Mouse (Mus musculus): ENCODE data around the gene Slc12a9. TPM values are rescaled to one million over a fixed set of nuclear protein-coding genes. Genes with fewer than 3 reads are reported as not detected.

The Slc12a9 gene
- total and polyA plus RNA-seq, 2 experiments = 4.7 to 20.3 TPM

GRCm38 (mm10) chr5:137304816-137305215 is 28.6 kb downstream of the Slc12a9 start:
- Histone ChIP-seq H3K27me3 (ENCODE audit: control insufficient read depth, insufficient read depth, low read length) (no peaks in the 10 kb centered on the region), H3K36me3 (ENCODE audit: control insufficient read depth, insufficient read depth, low read length) (peaks cover 14% of the 10 kb centered on the region), H3K9ac (ENCODE audit: low read depth, low read length) (no peak overlapping the region), H3K79me2 (ENCODE audit: control insufficient read depth, insufficient read depth, low read length) (peaks cover 18% of the 10 kb centered on the region; the same call in 1 of the 2 replicates), H3K4me1 (ENCODE audit: control insufficient read depth, insufficient read depth, low read length) (peaks cover 6% of the 10 kb centered on the region), H3K4me3 (ENCODE audit: insufficient read depth, low read depth, low read length) (no peak overlapping the region), H3K27ac (replicated peaks; ENCODE audit: insufficient read depth, low read depth, low read length) (no peak overlapping the region)
- WGBS = 83% methylated on average over 4 of the region's 4 CpGs
- no peak for DNase-seq (ENCODE audit: extremely low read depth, low read depth, low spot score)
- TF ChIP-seq POLR2A (IDR thresholded peaks at IDR 0.05; ENCODE audit: extremely low read depth, insufficient read depth, low read length) = no peak
- no peak for TF ChIP-seq CTCF (IDR thresholded peaks at IDR 0.05; ENCODE audit: low read depth, low read length)

- WGBS = 79% methylated on average over 3 of the region's 3 CpGs
- Histone ChIP-seq H3K4me1 (ENCODE audit: control insufficient read depth, insufficient read depth, low read length) (peaks cover 6% of the 10 kb centered on the region), H3K9ac (ENCODE audit: low read depth, low read length) (no peak overlapping the region)
These were observed 29.2 kb downstream of the Slc12a9 start for GRCm38 (mm10) chr5:137304165-137304564.

GRCm38 (mm10) chr5:137303609-137304008 is 29.8 kb downstream of the Slc12a9 start:
- DNase-seq (ENCODE audit: extremely low read depth, low read depth, low spot score) = no peak
- peaks cover 22% of the 10 kb centered on the region for H3K36me3 ChIP-seq (ENCODE audit: control insufficient read depth, insufficient read depth, low read length)
- H3K27ac ChIP-seq (replicated peaks; ENCODE audit: insufficient read depth, low read depth, low read length) = no peak overlapping the region
- 83% methylated on average over 4 of the region's 4 CpGs for WGBS
- H3K4me1 ChIP-seq (ENCODE audit: control insufficient read depth, insufficient read depth, low read length) = peaks cover 6% of the 10 kb centered on the region
- TF ChIP-seq CTCF (IDR thresholded peaks at IDR 0.05; ENCODE audit: low read depth, low read length) (no peak), POLR2A (IDR thresholded peaks at IDR 0.05; ENCODE audit: extremely low read depth, insufficient read depth, low read length) (no peak)
- H3K9ac ChIP-seq (ENCODE audit: low read depth, low read length) = no peak overlapping the region
- no peaks in the 10 kb centered on the region for H3K27me3 ChIP-seq (ENCODE audit: control insufficient read depth, insufficient read depth, low read length)
- H3K79me2 ChIP-seq (ENCODE audit: control insufficient read depth, insufficient read depth, low read length) = peaks cover 18% of the 10 kb centered on the region; the same call in 1 of the 2 replicates
- H3K4me3 ChIP-seq (ENCODE audit: insufficient read depth, low read depth, low read length) = no peak overlapping the region

More at GRCm38 (mm10) chr5:137304165-137304564, 29.2 kb downstream of the Slc12a9 start:
- H3K27me3 ChIP-seq (ENCODE audit: control insufficient read depth, insufficient read depth, low read length) = no peaks in the 10 kb centered on the region
- no peak overlapping the region for H3K4me3 ChIP-seq (ENCODE audit: insufficient read depth, low read depth, low read length)
- H3K79me2 ChIP-seq (ENCODE audit: control insufficient read depth, insufficient read depth, low read length) = peaks cover 18% of the 10 kb centered on the region; the same call in 1 of the 2 replicates
- H3K27ac ChIP-seq (replicated peaks; ENCODE audit: insufficient read depth, low read depth, low read length) = no peak overlapping the region
- peaks cover 18% of the 10 kb centered on the region for H3K36me3 ChIP-seq (ENCODE audit: control insufficient read depth, insufficient read depth, low read length)
- TF ChIP-seq POLR2A (IDR thresholded peaks at IDR 0.05; ENCODE audit: extremely low read depth, insufficient read depth, low read length) (no peak), CTCF (IDR thresholded peaks at IDR 0.05; ENCODE audit: low read depth, low read length) (no peak)
- DNase-seq (ENCODE audit: extremely low read depth, low read depth, low spot score) = no peak

GRCm38 (mm10) chr5:137301253-137301652 is 32.1 kb downstream of the Slc12a9 start:
- DNase-seq (ENCODE audit: extremely low read depth, low read depth, low spot score) = no peak
- Histone ChIP-seq H3K36me3 (ENCODE audit: control insufficient read depth, insufficient read depth, low read length) (peaks cover 34% of the 10 kb centered on the region), H3K4me1 (ENCODE audit: control insufficient read depth, insufficient read depth, low read length) (peaks cover 3% of the 10 kb centered on the region), H3K4me3 (ENCODE audit: insufficient read depth, low read depth, low read length) (no peak overlapping the region), H3K27me3 (ENCODE audit: control insufficient read depth, insufficient read depth, low read length) (no peaks in the 10 kb centered on the region), H3K27ac (replicated peaks; ENCODE audit: insufficient read depth, low read depth, low read length) (no peak overlapping the region), H3K79me2 (ENCODE audit: control insufficient read depth, insufficient read depth, low read length) (peaks cover 12% of the 10 kb centered on the region; the same call in 1 of the 2 replicates), H3K9ac (ENCODE audit: low read depth, low read length) (no peak overlapping the region)
- 76% methylated on average over 21 of the region's 21 CpGs for WGBS
- TF ChIP-seq POLR2A (IDR thresholded peaks at IDR 0.05; ENCODE audit: extremely low read depth, insufficient read depth, low read length) = no peak
- no peak for TF ChIP-seq CTCF (IDR thresholded peaks at IDR 0.05; ENCODE audit: low read depth, low read length)

GRCm38 (mm10) chr5:137299240-137299639 is 34.2 kb downstream of the Slc12a9 start:
- Histone ChIP-seq H3K4me1 (ENCODE audit: control insufficient read depth, insufficient read depth, low read length) (peaks cover 4% of the 10 kb centered on the region), H3K27ac (replicated peaks; ENCODE audit: insufficient read depth, low read depth, low read length) (no peak overlapping the region), H3K9ac (ENCODE audit: low read depth, low read length) (no peak overlapping the region), H3K27me3 (ENCODE audit: control insufficient read depth, insufficient read depth, low read length) (no peaks in the 10 kb centered on the region), H3K4me3 (ENCODE audit: insufficient read depth, low read depth, low read length) (no peak overlapping the region), H3K36me3 (ENCODE audit: control insufficient read depth, insufficient read depth, low read length) (peaks cover 37% of the 10 kb centered on the region), H3K79me2 (ENCODE audit: control insufficient read depth, insufficient read depth, low read length) (0 out of 2 replicates have a peak, but pooled peaks cover 3% of the 10 kb centered on the region)
- TF ChIP-seq POLR2A (IDR thresholded peaks at IDR 0.05; ENCODE audit: extremely low read depth, insufficient read depth, low read length) (no peak), CTCF (IDR thresholded peaks at IDR 0.05; ENCODE audit: low read depth, low read length) (no peak)
- WGBS = 75% methylated on average over 7 of the region's 7 CpGs
- no peak for DNase-seq (ENCODE audit: extremely low read depth, low read depth, low spot score)

GRCm38 (mm10) chr5:137297126-137297525 is 36.3 kb downstream of the Slc12a9 start:
- Histone ChIP-seq H3K27me3 (ENCODE audit: control insufficient read depth, insufficient read depth, low read length) (no peaks in the 10 kb centered on the region), H3K27ac (replicated peaks; ENCODE audit: insufficient read depth, low read depth, low read length) (no peak overlapping the region), H3K9ac (ENCODE audit: low read depth, low read length) (no peak overlapping the region), H3K79me2 (ENCODE audit: control insufficient read depth, insufficient read depth, low read length) (0 out of 2 replicates have a peak, but pooled peaks cover 3% of the 10 kb centered on the region), H3K4me3 (ENCODE audit: insufficient read depth, low read depth, low read length) (no peak overlapping the region), H3K36me3 (ENCODE audit: control insufficient read depth, insufficient read depth, low read length) (peaks cover 37% of the 10 kb centered on the region), H3K4me1 (ENCODE audit: control insufficient read depth, insufficient read depth, low read length) (peaks cover 4% of the 10 kb centered on the region; the same call in 1 of the 2 replicates)
- WGBS = 94% methylated on average over 14 of the region's 14 CpGs
- no peak for DNase-seq (ENCODE audit: extremely low read depth, low read depth, low spot score)
- TF ChIP-seq CTCF (IDR thresholded peaks at IDR 0.05; ENCODE audit: low read depth, low read length) = no peak
- no peak for TF ChIP-seq POLR2A (IDR thresholded peaks at IDR 0.05; ENCODE audit: extremely low read depth, insufficient read depth, low read length)

Data from liver, adult 2 months (tissue).